Mouse (Mus musculus): ENCODE data around the gene Sstr4. TPM values are rescaled to one million over a fixed set of nuclear protein-coding genes. Genes with fewer than 3 reads are reported as not detected.

Sstr4 gene
- polyA plus RNA-seq, 1 experiment from 2014 or later: 1.1 TPM

GRCm38 (mm10) chr2:148375326-148376150 is 19.6 kb upstream of the Sstr4 start:
- H3K27ac ChIP-seq: no peak overlapping the region
- H3K9me3 ChIP-seq: no peaks in the 10 kb centered on the region
- no peak overlapping the region for H3K4me3 ChIP-seq
- 76% methylated on average over 10 of the region's 10 CpGs for WGBS
- H3K27me3 ChIP-seq (ENCODE audit: poor library complexity, severe bottlenecking): no peaks in the 10 kb centered on the region
- DNase-seq (ENCODE audit: extremely low spot score, low spot score): peak; percentile 33
- no peaks in the 10 kb centered on the region for H3K4me1 ChIP-seq
- no peaks in the 10 kb centered on the region for H3K36me3 ChIP-seq (replicated peaks)

GRCm38 (mm10) chr2:148378817-148379342 is 16.3 kb upstream of the Sstr4 start:
- Histone ChIP-seq H3K27me3 (ENCODE audit: poor library complexity, severe bottlenecking) (no peaks in the 10 kb centered on the region), H3K27ac (no peak overlapping the region), H3K9me3 (no peaks in the 10 kb centered on the region), H3K4me3 (no peak overlapping the region), H3K4me1 (no peaks in the 10 kb centered on the region), H3K36me3 (replicated peaks) (no peaks in the 10 kb centered on the region)
- DNase-seq (ENCODE audit: extremely low spot score, low spot score): no peak
- 82% methylated on average over 1 of the region's 1 CpGs for whole genome bisulfite sequencing

GRCm38 (mm10) chr2:148379899-148380413 is 15.2 kb upstream of the Sstr4 start:
- no peaks in the 10 kb centered on the region for H3K4me1 ChIP-seq
- 81% methylated on average over 1 of the region's 1 CpGs for WGBS
- DNase-seq (ENCODE audit: extremely low spot score, low spot score): no peak

GRCm38 (mm10) chr2:148381076-148381475 is 14.1 kb upstream of the Sstr4 start:
- Histone ChIP-seq H3K9me3 (no peaks in the 10 kb centered on the region), H3K36me3 (replicated peaks) (no peaks in the 10 kb centered on the region), H3K27me3 (ENCODE audit: poor library complexity, severe bottlenecking) (no peaks in the 10 kb centered on the region), H3K4me3 (no peak overlapping the region), H3K4me1 (no peaks in the 10 kb centered on the region), H3K27ac (no peak overlapping the region)
- WGBS: 87% methylated on average over 2 of the region's 2 CpGs
- no peak for DNase-seq (ENCODE audit: extremely low spot score, low spot score)

More at GRCm38 (mm10) chr2:148379899-148380413, 15.2 kb upstream of the Sstr4 start:
- no peak overlapping the region for H3K27ac ChIP-seq
- H3K36me3 ChIP-seq (replicated peaks): no peaks in the 10 kb centered on the region
- no peaks in the 10 kb centered on the region for H3K27me3 ChIP-seq (ENCODE audit: poor library complexity, severe bottlenecking)
- no peak overlapping the region for H3K4me3 ChIP-seq
- no peaks in the 10 kb centered on the region for H3K9me3 ChIP-seq

GRCm38 (mm10) chr2:148386476-148386875 is 8.7 kb upstream of the Sstr4 start:
- Histone ChIP-seq H3K4me3 (no peak overlapping the region), H3K9me3 (no peaks in the 10 kb centered on the region), H3K27ac (no peak overlapping the region), H3K27me3 (ENCODE audit: poor library complexity, severe bottlenecking) (no peaks in the 10 kb centered on the region), H3K36me3 (replicated peaks) (no peaks in the 10 kb centered on the region), H3K4me1 (no peaks in the 10 kb centered on the region)
- WGBS: 69% methylated on average over 3 of the region's 3 CpGs
- no peak for DNase-seq (ENCODE audit: extremely low spot score, low spot score)

- DNase-seq (ENCODE audit: extremely low spot score, low spot score): no peak
- Histone ChIP-seq H3K36me3 (replicated peaks) (no peaks in the 10 kb centered on the region), H3K27ac (no peak overlapping the region), H3K9me3 (no peaks in the 10 kb centered on the region), H3K27me3 (ENCODE audit: poor library complexity, severe bottlenecking) (no peaks in the 10 kb centered on the region), H3K4me3 (no peak overlapping the region), H3K4me1 (no peaks in the 10 kb centered on the region)
- WGBS: 89% methylated on average over 2 of the region's 2 CpGs
Observed at GRCm38 (mm10) chr2:148386927-148387326, 8.2 kb upstream of the Sstr4 start.

GRCm38 (mm10) chr2:148387652-148388581 is 7.2 kb upstream of the Sstr4 start:
- H3K9me3 ChIP-seq: no peaks in the 10 kb centered on the region
- H3K27ac ChIP-seq: no peak overlapping the region
- no peak for DNase-seq (ENCODE audit: extremely low spot score, low spot score)
- H3K36me3 ChIP-seq (replicated peaks): no peaks in the 10 kb centered on the region
- H3K4me1 ChIP-seq: no peaks in the 10 kb centered on the region
- H3K4me3 ChIP-seq: no peak overlapping the region
- H3K27me3 ChIP-seq (ENCODE audit: poor library complexity, severe bottlenecking): no peaks in the 10 kb centered on the region
- 82% methylated on average over 6 of the region's 6 CpGs for WGBS

- H3K9me3 ChIP-seq: no peaks in the 10 kb centered on the region
- H3K27me3 ChIP-seq (ENCODE audit: poor library complexity, severe bottlenecking): peaks cover 50% of the 10 kb centered on the region
- 91% methylated on average over 1 of the region's 1 CpGs for WGBS
Observed at GRCm38 (mm10) chr2:148393149-148393548, 2.0 kb upstream of the Sstr4 start.

GRCm38 (mm10) chr2:148393846-148394245 is 1.3 kb upstream of the Sstr4 start:
- Histone ChIP-seq H3K27me3 (ENCODE audit: poor library complexity, severe bottlenecking) (peaks cover 50% of the 10 kb centered on the region), H3K27ac (no peak overlapping the region), H3K4me1 (peaks cover 19% of the 10 kb centered on the region), H3K9me3 (no peaks in the 10 kb centered on the region), H3K36me3 (replicated peaks) (no peaks in the 10 kb centered on the region), H3K4me3 (no peak overlapping the region)
- no peak for DNase-seq (ENCODE audit: extremely low spot score, low spot score)

More at GRCm38 (mm10) chr2:148393149-148393548, 2.0 kb upstream of the Sstr4 start:
- Histone ChIP-seq H3K4me1 (peaks cover 19% of the 10 kb centered on the region), H3K36me3 (replicated peaks) (no peaks in the 10 kb centered on the region), H3K27ac (no peak overlapping the region), H3K4me3 (no peak overlapping the region)
- DNase-seq (ENCODE audit: extremely low spot score, low spot score): no peak

GRCm38 (mm10) chr2:148396209-148396608 is 1.1 kb downstream of the Sstr4 start:
- 73% methylated on average over 10 of the region's 10 CpGs for WGBS
- peak overlapping the region; percentile 63 for H3K4me3 ChIP-seq

GRCm38 (mm10) chr2:148397015-148397783 is 2.1 kb downstream of the Sstr4 start:
- peaks cover 19% of the 10 kb centered on the region for H3K4me1 ChIP-seq

More at GRCm38 (mm10) chr2:148396209-148396608, 1.1 kb downstream of the Sstr4 start:
- peaks cover 19% of the 10 kb centered on the region for H3K4me1 ChIP-seq
- H3K27me3 ChIP-seq (ENCODE audit: poor library complexity, severe bottlenecking): peaks cover 50% of the 10 kb centered on the region
- no peaks in the 10 kb centered on the region for H3K9me3 ChIP-seq
- no peaks in the 10 kb centered on the region for H3K36me3 ChIP-seq (replicated peaks)
- H3K27ac ChIP-seq: no peak overlapping the region
- DNase-seq (ENCODE audit: extremely low spot score, low spot score): no peak

GRCm38 (mm10) chr2:148397784-148398100 is 2.6 kb downstream of the Sstr4 start:
- no peak overlapping the region for H3K27ac ChIP-seq
- peaks cover 19% of the 10 kb centered on the region for H3K4me1 ChIP-seq
- H3K4me3 ChIP-seq: no peak overlapping the region
- no peaks in the 10 kb centered on the region for H3K9me3 ChIP-seq
- no peak for DNase-seq (ENCODE audit: extremely low spot score, low spot score)
- H3K36me3 ChIP-seq (replicated peaks): no peaks in the 10 kb centered on the region
- 79% methylated on average over 1 of the region's 1 CpGs for WGBS
- H3K27me3 ChIP-seq (ENCODE audit: poor library complexity, severe bottlenecking): peaks cover 50% of the 10 kb centered on the region

More at GRCm38 (mm10) chr2:148397015-148397783, 2.1 kb downstream of the Sstr4 start:
- H3K27me3 ChIP-seq (ENCODE audit: poor library complexity, severe bottlenecking): peaks cover 50% of the 10 kb centered on the region
- no peak overlapping the region for H3K27ac ChIP-seq
- H3K4me3 ChIP-seq: no peak overlapping the region
- no peaks in the 10 kb centered on the region for H3K9me3 ChIP-seq
- 81% methylated on average over 11 of the region's 11 CpGs for WGBS
- H3K36me3 ChIP-seq (replicated peaks): no peaks in the 10 kb centered on the region
- DNase-seq (ENCODE audit: extremely low spot score, low spot score): no peak
